Mouse (Mus musculus): ENCODE results near the gene Plekha5. TPM values are rescaled to one million over a fixed set of nuclear protein-coding genes. Genes with fewer than 3 reads are reported as not detected.

The Plekha5 gene
- 10 to 100 TPM; 76.4 to 79.1 TPM for total RNA-seq (2021)

DNA sequence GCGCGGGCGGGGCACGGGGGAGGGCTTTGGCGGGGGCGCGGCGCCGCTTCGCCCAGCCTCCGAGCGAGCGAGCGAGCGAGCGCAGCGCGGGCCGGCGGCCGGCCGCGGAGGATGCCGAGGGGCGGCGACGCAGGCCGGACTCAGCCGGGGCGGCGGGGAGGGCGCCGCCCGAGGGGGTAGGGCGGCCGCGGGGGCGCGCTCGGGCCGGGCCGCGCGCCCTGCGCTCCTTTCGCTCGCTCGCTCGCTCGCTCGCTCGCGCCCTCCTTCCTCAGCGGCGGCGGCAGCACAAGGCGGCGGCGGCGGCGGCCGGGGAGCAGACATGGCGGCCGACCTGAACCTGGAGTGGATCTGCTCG is at the start of gene Plekha5:
Gene Plekha5 (plus strand): TSS at position 209 of the 355 bp plus-strand sequence.
- intact Hi-C loops (cut with DNase I) = loop anchor here (5.0 to 10.0 kb wide), 3 partner anchors 142 to 829 kb away; no protein-coding TSS in a partner anchor
- peak; percentile 13 to 77 for DNase-seq (ENCODE audit: extremely low spot score in 1 of 2, low spot score in 2 of 2)

DNA sequence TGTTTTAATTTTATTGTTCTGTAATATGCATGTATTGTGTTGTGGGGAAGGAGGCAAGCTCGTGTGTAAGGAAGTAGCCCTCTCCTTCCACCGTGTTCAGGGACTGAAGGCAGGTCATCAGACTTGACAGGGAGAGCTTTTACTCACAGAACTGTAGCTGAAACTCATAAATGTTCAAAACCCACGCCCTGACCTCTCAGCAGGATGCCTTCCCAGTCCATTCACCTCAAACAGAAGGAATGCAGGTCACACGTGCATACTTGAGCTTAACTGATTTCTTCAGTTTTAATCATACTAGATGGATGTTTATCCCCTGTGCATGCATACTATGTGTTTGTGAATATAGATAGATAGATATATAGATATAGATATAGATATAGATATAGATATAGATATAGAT is 48.2 kb upstream of the Plekha5 start:
- DNase-seq (ENCODE audit: extremely low spot score in 1 of 2, low spot score in 2 of 2) = no peak
- intact Hi-C loops (cut with DNase I) = no loop called here

DNA sequence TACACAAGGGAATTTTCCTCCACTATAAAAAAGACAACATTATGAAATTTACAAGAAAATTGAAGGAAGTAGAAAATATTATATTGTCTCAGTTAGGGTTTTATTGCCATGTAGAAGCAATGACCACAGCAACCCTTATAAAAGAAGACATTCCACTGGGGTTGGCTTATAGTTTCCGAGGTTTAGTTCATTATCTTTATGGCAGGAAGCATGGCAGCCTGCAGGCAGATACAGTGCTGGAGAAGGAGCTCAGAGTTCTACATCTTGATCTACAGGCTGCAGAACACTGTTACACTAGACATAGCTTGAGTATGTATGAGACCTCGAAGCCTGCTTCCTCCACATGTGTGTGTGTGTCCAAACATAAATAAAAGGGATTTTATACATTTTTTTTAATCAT is 43.3 kb upstream of the Plekha5 start:
- intact Hi-C loops (cut with DNase I) = no loop called here
- DNase-seq (ENCODE audit: extremely low spot score in 1 of 2, low spot score in 2 of 2) = no peak

DNA sequence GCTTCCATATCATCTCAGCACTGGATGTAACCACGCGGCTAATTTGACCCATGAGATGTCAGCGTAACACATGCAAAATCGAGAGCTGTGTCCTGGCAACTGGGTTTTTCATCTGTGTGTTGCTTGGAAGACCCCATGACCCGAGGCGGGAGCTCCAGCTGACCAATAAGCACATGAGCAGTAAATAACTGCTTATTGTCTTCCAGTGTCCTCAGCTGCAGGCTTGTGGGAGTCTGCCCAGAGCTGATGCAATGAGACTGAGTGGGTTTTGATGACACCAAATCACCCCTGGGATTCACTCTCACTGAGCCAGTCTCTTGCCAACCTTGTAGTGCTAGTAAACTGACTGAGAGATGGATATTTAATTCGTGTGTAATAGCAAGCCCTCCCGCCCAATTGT is 42.7 kb upstream of the Plekha5 start:
- intact Hi-C loops (cut with DNase I) = no loop called here
- DNase-seq (ENCODE audit: extremely low spot score in 1 of 2, low spot score in 2 of 2) = no peak

DNA sequence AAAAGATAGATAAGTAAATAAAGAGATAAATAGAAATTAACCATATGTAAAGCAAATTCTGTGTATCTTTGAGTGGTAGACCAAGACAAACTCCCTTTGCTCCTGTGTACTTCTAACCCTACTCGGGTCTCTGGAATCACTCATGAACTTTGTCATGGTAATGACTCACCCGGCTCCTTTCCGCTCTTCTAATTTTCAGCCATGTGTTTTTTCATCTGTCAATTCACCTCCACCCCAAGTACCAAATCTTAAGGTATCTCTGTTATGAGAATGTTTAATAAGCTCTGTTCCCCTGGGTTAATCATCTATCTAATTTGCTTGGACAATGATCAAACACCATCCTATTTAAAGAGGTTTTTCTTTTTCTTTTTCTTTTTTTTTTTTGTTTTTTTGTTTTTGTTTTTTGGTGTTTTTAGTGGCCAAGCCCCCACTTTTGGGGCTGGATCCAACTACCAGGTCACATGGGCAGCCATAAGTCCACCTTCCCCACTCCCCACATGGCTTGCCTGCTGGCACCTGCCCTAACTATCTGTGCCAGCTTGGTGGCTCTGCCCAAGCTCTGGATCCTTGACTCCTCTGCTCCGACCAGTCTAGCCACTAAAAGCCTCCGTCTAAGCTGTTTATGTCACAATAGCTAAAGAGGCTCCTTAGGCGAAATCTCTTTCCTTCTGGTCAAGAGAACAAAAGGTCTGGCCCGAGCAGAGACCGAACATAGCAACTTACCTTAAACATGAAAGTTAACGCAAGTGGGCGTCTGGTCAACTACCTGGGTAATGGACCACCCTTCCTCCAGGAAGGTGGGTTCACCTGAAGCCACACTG is 40.1 kb upstream of the Plekha5 start:
- no peak for DNase-seq (ENCODE audit: extremely low spot score in 1 of 2, low spot score in 2 of 2)
- intact Hi-C loops (cut with DNase I) = no loop called here

DNA sequence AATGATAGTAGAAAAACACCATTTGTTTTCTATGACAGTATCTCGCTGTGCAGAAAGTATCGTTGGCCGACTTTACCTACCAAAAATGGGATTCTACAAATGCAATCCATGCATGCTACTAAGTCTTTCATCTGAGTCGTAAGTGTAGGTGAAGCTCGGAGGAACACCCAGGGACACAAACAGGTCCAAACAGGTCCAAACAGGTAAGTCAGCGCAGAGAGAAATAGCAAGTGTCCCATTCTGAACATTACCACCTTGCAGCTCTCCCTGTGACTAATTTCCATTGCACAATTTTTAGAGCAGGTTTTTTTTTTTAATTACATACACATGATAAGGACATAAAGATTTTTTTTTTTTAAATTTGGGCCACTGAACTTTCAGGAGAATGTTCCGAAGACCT is 27.2 kb upstream of the Plekha5 start:
- intact Hi-C loops (cut with DNase I) = no loop called here
- no peak for DNase-seq (ENCODE audit: extremely low spot score in 1 of 2, low spot score in 2 of 2)

DNA sequence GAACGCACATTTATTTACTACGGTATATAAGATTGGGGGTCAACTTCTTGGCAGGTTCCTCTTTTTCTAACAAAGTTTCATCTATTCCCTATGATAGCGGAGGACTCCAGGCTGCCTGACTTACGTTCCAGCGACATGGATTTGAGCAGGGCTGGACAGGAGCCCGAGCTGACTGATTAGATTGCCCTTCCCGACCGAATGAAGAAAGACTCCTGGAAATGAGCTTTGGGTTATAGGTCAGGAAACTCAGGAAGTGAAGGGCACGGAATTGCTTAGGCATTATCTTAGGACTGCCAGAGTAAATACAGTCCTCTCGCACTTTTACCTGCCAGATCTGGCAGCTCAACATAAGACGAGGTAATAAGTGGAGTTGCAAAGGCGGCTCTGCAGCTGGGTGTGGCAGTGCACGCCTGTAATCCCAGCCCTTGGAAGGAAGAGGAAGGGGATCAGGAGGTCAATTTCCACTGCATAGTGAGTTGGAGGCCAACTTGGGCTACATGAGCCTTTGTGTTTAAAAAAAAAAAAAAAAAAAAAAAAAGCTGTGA is 21.0 kb upstream of the Plekha5 start:
- intact Hi-C loops (cut with DNase I) = no loop called here
- DNase-seq (ENCODE audit: extremely low spot score in 1 of 2, low spot score in 2 of 2) = no peak

DNA sequence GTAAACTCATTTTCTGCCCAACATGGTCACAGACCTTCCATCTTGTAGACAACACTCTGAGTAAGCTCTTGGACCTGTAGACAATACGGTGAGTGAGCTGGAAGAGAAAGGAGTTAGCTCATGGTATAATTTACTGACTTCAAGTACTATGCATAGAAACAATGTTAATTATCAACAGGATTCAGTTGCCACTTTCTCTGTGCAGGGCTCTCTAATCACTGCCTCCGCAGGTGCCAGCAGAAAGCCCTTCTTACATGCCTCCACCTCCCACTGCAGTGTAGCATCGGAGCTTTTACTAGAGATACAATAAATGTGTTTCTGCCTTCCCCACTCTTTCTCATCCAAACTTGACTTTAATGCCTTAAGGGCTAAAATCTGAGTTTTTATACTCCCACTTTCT is 11.9 kb upstream of the Plekha5 start:
- intact Hi-C loops (cut with DNase I) = no loop called here
- no peak for DNase-seq (ENCODE audit: extremely low spot score in 1 of 2, low spot score in 2 of 2)

DNA sequence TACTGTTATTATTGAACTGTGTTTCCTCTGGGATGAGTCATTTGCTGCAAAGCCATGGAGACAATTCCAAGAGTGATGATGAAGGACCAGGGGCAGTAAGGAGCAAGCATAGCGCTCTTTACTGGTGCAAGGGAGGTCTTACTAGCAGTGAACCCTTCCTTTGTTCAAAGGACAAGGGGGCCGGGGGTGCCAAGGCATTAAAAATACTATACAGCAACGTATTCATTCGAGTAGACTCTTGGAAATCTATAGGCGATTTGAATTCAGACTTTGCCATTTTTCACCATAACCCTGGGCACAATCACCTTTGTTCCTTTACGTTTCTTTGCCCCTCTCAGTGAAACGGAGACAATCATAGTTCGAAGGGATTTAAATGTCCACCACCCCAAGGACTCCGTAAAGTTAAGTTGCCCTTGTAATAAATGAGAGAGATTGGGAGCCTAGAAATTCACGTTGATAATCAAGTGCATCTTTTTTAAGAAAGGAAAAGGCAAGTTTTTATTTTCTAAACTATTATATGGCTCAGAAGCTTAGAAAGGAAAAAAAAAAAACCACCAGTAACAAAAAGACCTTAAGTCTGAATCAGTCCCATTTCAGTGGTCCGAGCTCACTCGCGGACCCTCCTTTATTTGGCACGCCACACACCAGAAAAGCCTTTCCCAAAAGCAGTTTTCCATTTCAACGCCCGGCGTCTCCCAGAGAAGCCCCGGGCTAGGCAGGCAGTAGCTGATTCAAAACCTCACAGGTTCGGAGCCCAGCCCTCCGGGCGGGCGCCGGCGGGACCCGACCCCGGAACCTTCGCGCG is 611 bp upstream of the Plekha5 start:
- intact Hi-C loops (cut with DNase I) = loop anchor here (5.0 to 10.0 kb wide), 3 partner anchors 141 to 828 kb away; no protein-coding TSS in a partner anchor

DNA sequence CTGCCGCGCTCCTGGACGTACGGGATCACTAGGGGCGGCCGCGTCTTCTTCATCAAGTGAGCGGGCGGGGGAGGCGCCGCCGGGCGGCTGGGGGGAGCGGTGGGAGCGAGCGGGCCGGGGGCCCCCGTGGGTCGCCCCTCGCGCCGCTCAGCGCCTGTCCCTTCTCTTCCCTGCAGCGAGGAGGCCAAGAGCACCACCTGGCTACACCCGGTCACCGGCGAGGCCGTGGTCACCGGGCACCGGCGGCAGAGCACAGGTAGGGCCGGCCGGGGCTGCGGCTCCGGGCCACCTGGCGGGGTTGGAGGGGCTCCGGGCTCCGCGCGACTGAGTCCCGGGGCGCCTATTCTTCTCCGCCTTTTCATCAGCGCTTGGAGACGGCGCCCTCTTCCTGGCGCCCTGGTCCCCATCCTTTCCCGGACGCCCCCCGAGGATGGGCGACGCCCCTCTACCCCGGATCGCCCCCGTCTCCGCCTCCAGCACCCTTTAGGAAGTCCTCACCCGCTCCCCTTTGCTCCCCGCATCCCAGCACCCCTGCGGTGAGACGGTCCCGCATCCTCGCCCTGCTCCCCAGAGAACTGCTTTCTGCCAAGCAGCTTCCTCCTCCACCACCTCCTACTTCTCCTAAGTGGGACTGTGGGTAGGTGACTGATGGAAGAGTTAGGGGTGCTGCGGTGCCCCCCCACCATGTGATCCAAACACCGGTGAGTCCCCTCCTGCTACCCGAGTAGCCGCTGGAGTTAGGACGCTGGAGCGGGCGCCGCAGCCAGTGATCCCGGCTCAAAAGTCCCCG is 542 bp downstream of the Plekha5 start:
- intact Hi-C loops (cut with DNase I) = loop anchor here (5.0 to 10.0 kb wide), 3 partner anchors 142 to 830 kb away; no protein-coding TSS in a partner anchor
- DNase-seq (ENCODE audit: extremely low spot score in 1 of 2, low spot score in 2 of 2) = peak in 1 of 2 experiments; percentile 64

More for the DNA sequence above, 611 bp upstream of the Plekha5 start:
- DNase-seq (ENCODE audit: extremely low spot score in 1 of 2, low spot score in 2 of 2) = peak in 1 of 2 experiments; percentile 11

DNA sequence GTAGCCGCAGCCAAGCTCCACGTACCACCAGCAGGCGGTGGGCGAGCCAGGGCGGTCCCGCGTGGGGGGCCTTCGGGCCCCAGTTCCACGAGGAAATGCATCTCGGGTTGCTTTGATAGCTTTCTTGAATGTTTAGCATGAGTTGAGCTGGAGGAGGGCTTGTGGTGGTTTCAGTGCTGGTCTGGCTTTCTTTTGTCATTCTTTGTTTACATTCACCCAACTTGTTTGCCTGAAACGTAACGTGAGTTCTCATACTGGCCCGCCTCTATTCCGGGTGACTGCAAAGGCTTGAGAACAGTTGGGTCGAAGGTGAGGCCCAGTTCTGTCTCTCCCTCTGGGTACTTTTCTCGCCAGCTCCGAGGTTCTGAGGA is 1.1 kb downstream of the Plekha5 start:
- DNase-seq (ENCODE audit: extremely low spot score in 1 of 2, low spot score in 2 of 2) = peak in 1 of 2 experiments; percentile 52
- intact Hi-C loops (cut with DNase I) = loop anchor here (5.0 to 10.0 kb wide), 3 partner anchors 143 to 830 kb away; no protein-coding TSS in a partner anchor

DNA sequence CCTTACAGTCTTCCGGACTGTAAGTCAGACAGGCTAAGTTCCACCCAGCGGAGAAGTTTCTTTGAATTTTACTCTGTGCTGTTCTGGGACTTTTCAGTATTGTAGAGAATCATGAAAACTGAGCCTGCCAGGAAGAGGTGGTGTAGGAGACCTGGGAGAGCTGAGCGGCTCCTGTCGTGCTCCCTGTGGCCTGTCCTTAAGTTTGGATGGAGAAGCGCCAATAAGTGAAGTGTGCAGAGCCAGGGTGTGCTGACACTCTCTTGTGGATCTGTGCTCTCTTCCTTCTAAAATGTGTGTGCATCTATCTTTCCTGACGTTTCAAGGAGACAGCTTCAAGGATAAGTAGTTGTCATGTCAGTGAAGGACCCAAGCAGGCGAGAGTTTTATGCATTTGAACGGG is 5.4 kb downstream of the Plekha5 start:
- DNase-seq (ENCODE audit: extremely low spot score in 1 of 2, low spot score in 2 of 2) = no peak
- intact Hi-C loops (cut with DNase I) = loop anchor here (10.0 kb wide), 2 partner anchors 554 to 834 kb away; no protein-coding TSS in a partner anchor

DNA sequence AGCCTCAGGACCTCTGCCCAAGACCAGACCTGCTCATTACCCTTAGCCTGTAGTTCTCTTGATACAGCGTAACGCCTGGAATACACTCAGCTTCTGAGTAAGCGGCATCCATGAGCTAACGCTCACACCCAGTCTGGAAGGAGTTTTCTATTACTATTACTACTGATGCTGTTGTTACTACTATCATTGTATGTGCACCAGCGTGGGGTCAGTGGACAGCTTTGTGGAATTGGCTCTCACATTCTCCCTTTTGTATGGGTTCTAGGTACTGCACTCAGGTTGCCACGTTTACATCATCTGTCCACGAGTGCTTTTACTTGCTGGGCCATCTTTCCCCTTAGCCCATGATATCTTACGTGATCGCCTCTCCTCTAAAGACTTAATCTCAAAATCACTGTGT is 8.5 kb downstream of the Plekha5 start:
- intact Hi-C loops (cut with DNase I) = no loop called here
- DNase-seq (ENCODE audit: extremely low spot score in 1 of 2, low spot score in 2 of 2) = no peak

DNA sequence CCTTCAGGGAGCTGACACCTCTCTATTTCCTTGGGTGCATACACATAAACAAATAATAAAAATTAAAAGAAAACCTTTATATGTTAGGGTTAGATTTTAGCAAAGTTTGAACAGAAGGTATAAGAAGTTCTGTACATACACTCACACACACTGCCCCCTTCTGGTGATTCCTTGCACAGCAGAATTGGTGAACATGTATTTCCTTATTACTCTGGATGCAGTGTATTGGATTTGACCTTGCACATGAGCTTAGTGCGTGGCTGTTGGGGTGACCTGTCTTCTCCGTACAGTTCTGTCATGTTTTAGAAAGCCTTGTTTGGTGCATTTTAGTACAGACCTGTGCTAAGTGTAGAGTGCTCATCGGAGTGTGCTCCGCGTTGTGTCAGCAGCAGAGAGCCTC is 19.5 kb downstream of the Plekha5 start:
- DNase-seq (ENCODE audit: extremely low spot score in 1 of 2, low spot score in 2 of 2) = peak in 1 of 2 experiments; percentile 45
- intact Hi-C loops (cut with DNase I) = no loop called here

DNA sequence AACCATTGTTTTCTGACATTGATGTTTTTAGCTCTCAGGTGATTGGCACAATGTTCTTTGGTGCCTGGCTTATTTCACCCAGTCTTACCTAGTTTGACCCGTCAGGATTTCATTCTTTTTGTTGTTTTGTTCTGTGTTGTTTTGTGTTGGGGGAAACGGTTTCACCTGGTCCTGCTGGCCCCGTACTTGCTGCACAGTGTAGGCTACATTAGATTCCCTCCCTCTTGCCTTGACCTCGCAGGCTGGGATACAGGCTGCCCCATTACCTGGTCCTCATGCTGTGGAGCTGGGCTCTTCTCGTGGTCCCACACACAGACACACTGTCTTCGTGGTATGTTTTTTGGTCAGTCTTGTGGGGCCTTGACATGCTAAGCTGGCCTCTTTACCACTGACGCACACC is 20.3 kb downstream of the Plekha5 start:
- DNase-seq (ENCODE audit: extremely low spot score in 1 of 2, low spot score in 2 of 2) = no peak
- intact Hi-C loops (cut with DNase I) = no loop called here

DNA sequence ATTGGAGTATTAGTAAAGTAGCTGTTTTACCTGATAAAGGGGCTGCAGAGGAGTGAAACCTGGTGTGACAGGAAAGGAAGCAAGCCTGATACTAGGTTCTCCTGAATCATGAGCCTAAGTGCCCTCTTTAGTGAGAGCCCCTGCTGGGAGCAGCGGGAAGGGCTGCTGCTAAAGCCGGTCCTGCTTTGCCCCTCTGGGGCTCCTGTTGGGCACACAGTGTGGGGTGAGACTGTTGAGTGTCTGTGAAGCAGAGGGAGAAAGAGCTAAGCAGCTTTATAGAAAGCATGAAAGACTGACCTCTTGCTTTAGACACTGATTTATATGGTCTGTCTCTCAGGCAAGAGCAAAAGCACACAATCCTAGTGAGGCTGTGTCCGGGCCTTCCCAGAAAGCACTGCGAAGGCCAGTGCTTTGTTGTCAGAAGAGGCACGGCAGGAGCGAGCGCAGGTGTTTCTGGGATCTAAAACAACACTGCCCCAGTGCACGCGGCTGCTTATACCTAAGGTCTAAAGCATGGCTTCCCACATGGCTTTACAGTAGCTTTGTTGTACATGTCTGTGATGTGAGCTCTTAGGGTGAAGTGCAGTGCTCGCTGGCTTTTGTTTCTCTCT is 21.1 kb downstream of the Plekha5 start:
- DNase-seq (ENCODE audit: extremely low spot score in 1 of 2, low spot score in 2 of 2) = no peak
- intact Hi-C loops (cut with DNase I) = no loop called here

DNA sequence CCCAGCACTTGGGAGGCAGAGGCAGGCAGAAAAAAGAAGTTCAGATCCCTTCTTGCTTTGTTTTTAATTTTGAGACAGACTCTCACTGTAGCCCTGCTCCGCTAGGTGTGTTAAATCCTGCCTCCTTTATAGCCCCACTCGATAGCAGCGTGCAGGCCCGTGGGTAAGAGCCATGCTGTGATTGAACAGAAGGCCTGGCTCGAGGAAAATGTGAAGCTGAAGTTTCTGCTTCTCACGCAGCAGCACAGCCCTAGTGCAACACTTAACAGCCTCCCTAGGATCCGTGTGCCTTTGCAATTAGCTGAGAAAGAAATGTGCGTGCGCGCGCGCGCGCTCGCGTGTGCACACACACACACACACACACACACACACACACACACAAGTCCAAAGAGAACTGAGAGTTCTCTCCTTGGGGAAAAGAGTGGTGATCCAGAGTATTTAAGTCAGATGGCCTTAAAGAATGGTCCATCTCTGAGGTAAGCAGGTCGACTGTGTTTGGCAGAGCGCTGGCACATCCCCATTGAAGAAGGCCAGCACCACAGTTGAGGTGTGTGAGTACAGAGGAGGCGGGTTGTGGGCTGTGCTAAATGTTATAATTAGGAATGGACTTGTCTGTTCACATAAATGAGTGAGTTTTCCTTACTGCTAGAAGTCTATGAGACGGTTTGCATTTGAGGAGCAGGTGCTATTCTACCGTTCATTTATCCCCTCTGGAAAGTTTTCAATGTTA is 24.3 kb downstream of the Plekha5 start:
- DNase-seq (ENCODE audit: extremely low spot score in 1 of 2, low spot score in 2 of 2) = no peak
- intact Hi-C loops (cut with DNase I) = no loop called here

DNA sequence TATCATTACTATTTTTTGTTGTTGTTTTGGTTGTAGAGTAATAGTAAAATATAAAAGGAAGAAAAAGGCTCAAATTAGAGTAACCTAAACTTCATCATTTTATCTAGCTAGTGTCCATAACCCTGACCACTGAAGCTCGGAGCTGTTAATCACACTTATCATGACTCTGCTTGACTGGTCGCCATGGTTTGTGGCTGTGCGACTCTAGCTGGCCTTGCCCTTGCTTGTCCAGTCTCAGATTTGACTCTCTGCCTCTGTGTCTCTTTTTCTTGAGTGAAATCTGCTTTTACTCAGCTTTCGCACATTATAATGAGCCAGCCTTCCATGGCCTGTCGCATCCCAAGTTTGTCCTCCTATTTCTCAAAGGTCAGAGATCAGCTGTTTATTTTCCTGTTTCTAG is 26.8 kb downstream of the Plekha5 start:
- no peak for DNase-seq (ENCODE audit: extremely low spot score in 1 of 2, low spot score in 2 of 2)
- intact Hi-C loops (cut with DNase I) = no loop called here

All from left cerebral cortex, postnatal 10 days (tissue).